Mouse (Mus musculus): Measurements from ENCODE around the gene Dtx1. TPM values are rescaled to one million over a fixed set of nuclear protein-coding genes. Genes with fewer than 3 reads are reported as not detected.

Dtx1 gene
- total RNA-seq, 1 experiment: 13.6 TPM

DNA sequence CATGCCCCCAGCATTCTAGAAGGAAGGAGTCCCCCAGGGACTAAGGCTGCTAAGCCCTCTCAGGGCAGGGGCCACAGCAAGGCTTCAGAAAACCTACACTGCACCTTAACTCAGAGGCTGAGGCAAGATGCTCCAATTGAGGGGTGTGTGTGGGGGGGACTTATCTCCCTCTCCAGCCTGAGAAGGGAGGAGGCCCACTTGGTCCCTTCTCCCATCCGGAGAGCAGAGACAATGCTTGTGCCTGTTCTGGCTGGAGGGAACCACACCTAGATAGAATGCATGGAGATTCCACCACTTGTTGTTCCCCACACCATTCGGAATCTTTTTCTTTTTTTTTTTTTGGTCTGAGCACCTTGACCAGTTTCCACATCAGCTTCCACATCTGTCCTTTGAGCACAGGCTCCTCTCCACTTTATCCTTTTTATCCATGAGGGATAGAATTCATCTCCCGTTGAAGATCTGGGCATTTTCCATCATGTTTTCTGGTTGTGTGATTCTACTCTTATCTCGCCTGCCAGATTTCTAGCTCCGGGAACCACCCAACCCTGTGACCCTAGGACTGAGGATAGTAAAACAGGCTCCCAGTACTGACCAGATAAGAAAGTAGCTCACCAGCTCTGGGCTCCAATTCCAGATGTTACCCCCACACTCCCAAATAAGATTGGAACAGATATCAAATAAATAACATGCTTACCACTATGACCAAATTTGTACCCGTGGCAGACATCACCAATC lies 24.8 kb downstream of the Dtx1 start:
- H3K36me3 ChIP-seq (ENCODE audit: control insufficient read depth, insufficient read depth, low read length, poor library complexity, severe bottlenecking): no peaks in the 10 kb centered on the region; the same call in 1 of the 2 replicates
- no peak for DNase-seq (ENCODE audit: low read depth, low spot score)
- H3K27ac ChIP-seq (ENCODE audit: insufficient read depth, low read depth, low read length, poor library complexity, severe bottlenecking): no peak overlapping the region
- in situ Hi-C loops (cut with MboI; ENCODE audit: low sequenced_read_pairs in 2 of 2, unreplicated experiment in 2 of 2): no loop called here
- TF ChIP-seq ZC3H11A (IDR thresholded peaks at IDR 0.05; ENCODE audit: borderline replicate concordance, low read depth, low read length): no peak
- no peak for TF ChIP-seq CHD2 (IDR thresholded peaks at IDR 0.05; ENCODE audit: low read depth, low read length)
- no peak for TF ChIP-seq HCFC1 (IDR thresholded peaks at IDR 0.05; ENCODE audit: borderline replicate concordance, insufficient read depth, low read length)
- TF ChIP-seq ZNF384 (IDR thresholded peaks at IDR 0.05; ENCODE audit: low read depth, low read length): no peak
- no peak for TF ChIP-seq MAFK (IDR thresholded peaks at IDR 0.05; ENCODE audit: insufficient read depth, low read depth, low read length)
- H3K4me3 ChIP-seq (ENCODE audit: insufficient read depth in 1 of 2, low read depth in 1 of 2, low read length in 2 of 2, poor library complexity in 1 of 2, severe bottlenecking in 1 of 2): no peak overlapping the region
- H3K9me3 ChIP-seq (ENCODE audit: control insufficient read depth, insufficient read depth, low read depth, low read length): no peaks in the 10 kb centered on the region
- H3K9ac ChIP-seq (ENCODE audit: insufficient read depth, low read depth, low read length, poor library complexity, severe bottlenecking): no peak overlapping the region
- peaks cover 2 to 26% of the 10 kb centered on the region in 2 experiments; a peak in 3 of 4 replicates for H3K4me1 ChIP-seq (ENCODE audit: control insufficient read depth in 2 of 2, insufficient read depth in 2 of 2, low read length in 2 of 2, poor library complexity in 1 of 2)

DNA sequence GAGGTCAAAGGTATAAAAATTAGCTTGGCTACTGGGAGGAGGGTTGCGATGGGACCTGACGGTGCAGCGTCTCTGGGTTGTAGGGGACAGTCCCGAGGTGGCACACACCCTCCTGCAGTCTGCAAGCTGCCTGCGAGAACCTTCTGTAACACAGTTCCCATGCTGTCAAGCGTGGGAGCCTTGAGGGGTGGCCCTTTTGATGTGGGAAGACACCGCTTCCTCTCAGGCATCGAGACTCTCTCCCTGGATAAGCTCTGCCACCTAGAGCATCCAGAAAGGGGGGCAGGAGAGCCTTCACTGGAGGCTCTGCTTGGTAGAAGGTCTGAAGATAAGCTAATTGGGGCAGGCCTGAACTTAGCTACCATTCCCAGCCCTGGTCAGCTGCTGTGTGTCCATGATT lies 26.0 kb downstream of the Dtx1 start:
- Histone ChIP-seq H3K4me1 (ENCODE audit: control insufficient read depth in 2 of 2, insufficient read depth in 2 of 2, low read length in 2 of 2, poor library complexity in 1 of 2) (peaks cover 2 to 28% of the 10 kb centered on the region in 2 experiments; a peak in 3 of 4 replicates), H3K9me3 (ENCODE audit: control insufficient read depth, insufficient read depth, low read depth, low read length) (no peaks in the 10 kb centered on the region), H3K27ac (ENCODE audit: insufficient read depth, low read depth, low read length, poor library complexity, severe bottlenecking) (no peak overlapping the region), H3K36me3 (ENCODE audit: control insufficient read depth, insufficient read depth, low read length, poor library complexity, severe bottlenecking) (peaks cover 3% of the 10 kb centered on the region; the same call in 1 of the 2 replicates), H3K9ac (ENCODE audit: insufficient read depth, low read depth, low read length, poor library complexity, severe bottlenecking) (no peak overlapping the region), H3K4me3 (ENCODE audit: insufficient read depth in 1 of 2, low read depth in 1 of 2, low read length in 2 of 2, poor library complexity in 1 of 2, severe bottlenecking in 1 of 2) (no peak overlapping the region)
- no peak for TF ChIP-seq ZC3H11A (IDR thresholded peaks at IDR 0.05; ENCODE audit: borderline replicate concordance, low read depth, low read length)
- no peak for TF ChIP-seq ZNF384 (IDR thresholded peaks at IDR 0.05; ENCODE audit: low read depth, low read length)
- no peak for TF ChIP-seq HCFC1 (IDR thresholded peaks at IDR 0.05; ENCODE audit: borderline replicate concordance, insufficient read depth, low read length)
- TF ChIP-seq MAFK (IDR thresholded peaks at IDR 0.05; ENCODE audit: insufficient read depth, low read depth, low read length): no peak
- TF ChIP-seq CHD2 (IDR thresholded peaks at IDR 0.05; ENCODE audit: low read depth, low read length): no peak
- DNase-seq (ENCODE audit: low read depth, low spot score): no peak
- in situ Hi-C loops (cut with MboI; ENCODE audit: low sequenced_read_pairs in 2 of 2, unreplicated experiment in 2 of 2): no loop called here

- Histone ChIP-seq H3K9ac (ENCODE audit: insufficient read depth, low read depth, low read length, poor library complexity, severe bottlenecking) (no peak overlapping the region; the same call in 1 of the 2 replicates), H3K4me1 (ENCODE audit: control insufficient read depth in 2 of 2, insufficient read depth in 2 of 2, low read length in 2 of 2, poor library complexity in 1 of 2) (peaks cover 5 to 14% of the 10 kb centered on the region in 2 experiments), H3K9me3 (ENCODE audit: control insufficient read depth, insufficient read depth, low read depth, low read length) (no peaks in the 10 kb centered on the region), H3K27ac (ENCODE audit: insufficient read depth, low read depth, low read length, poor library complexity, severe bottlenecking) (no peak overlapping the region), H3K4me3 (ENCODE audit: insufficient read depth in 1 of 2, low read depth in 1 of 2, low read length in 2 of 2, poor library complexity in 1 of 2, severe bottlenecking in 1 of 2) (peak overlapping the region; percentile 51 to 70), H3K36me3 (ENCODE audit: control insufficient read depth, insufficient read depth, low read length, poor library complexity, severe bottlenecking) (peaks cover 3% of the 10 kb centered on the region; the same call in 1 of the 2 replicates)
- TF ChIP-seq CHD2 (IDR thresholded peaks at IDR 0.05; ENCODE audit: low read depth, low read length) (no peak), HCFC1 (IDR thresholded peaks at IDR 0.05; ENCODE audit: borderline replicate concordance, insufficient read depth, low read length) (no peak), MAFK (IDR thresholded peaks at IDR 0.05; ENCODE audit: insufficient read depth, low read depth, low read length) (no peak), ZC3H11A (IDR thresholded peaks at IDR 0.05; ENCODE audit: borderline replicate concordance, low read depth, low read length) (no peak), ZNF384 (IDR thresholded peaks at IDR 0.05; ENCODE audit: low read depth, low read length) (no peak)
- DNase-seq (ENCODE audit: low read depth, low spot score): peak; percentile 64
- in situ Hi-C loops (cut with MboI; ENCODE audit: low sequenced_read_pairs in 2 of 2, unreplicated experiment in 2 of 2): no loop called here
These were observed 28.6 kb downstream of the Dtx1 start for GRCm38 (mm10) chr5:120682982-120683771.

GRCm38 (mm10) chr5:120680918-120681317 lies 30.8 kb downstream of the Dtx1 start:
- TF ChIP-seq MAFK (IDR thresholded peaks at IDR 0.05; ENCODE audit: insufficient read depth, low read depth, low read length) (no peak), HCFC1 (IDR thresholded peaks at IDR 0.05; ENCODE audit: borderline replicate concordance, insufficient read depth, low read length) (no peak), ZNF384 (IDR thresholded peaks at IDR 0.05; ENCODE audit: low read depth, low read length) (no peak), ZC3H11A (IDR thresholded peaks at IDR 0.05; ENCODE audit: borderline replicate concordance, low read depth, low read length) (no peak), CHD2 (IDR thresholded peaks at IDR 0.05; ENCODE audit: low read depth, low read length) (no peak)
- H3K4me3 ChIP-seq (ENCODE audit: insufficient read depth in 1 of 2, low read depth in 1 of 2, low read length in 2 of 2, poor library complexity in 1 of 2, severe bottlenecking in 1 of 2): peak overlapping the region in 1 of 2 experiments; percentile 30; a peak in 2 of 4 replicates
- no peaks in the 10 kb centered on the region for H3K9me3 ChIP-seq (ENCODE audit: control insufficient read depth, insufficient read depth, low read depth, low read length)
- no peak overlapping the region for H3K27ac ChIP-seq (ENCODE audit: insufficient read depth, low read depth, low read length, poor library complexity, severe bottlenecking)
- H3K9ac ChIP-seq (ENCODE audit: insufficient read depth, low read depth, low read length, poor library complexity, severe bottlenecking): peak overlapping the region; percentile 25; the same call in 1 of the 2 replicates
- no peak for DNase-seq (ENCODE audit: low read depth, low spot score)
- peaks cover 3% of the 10 kb centered on the region; the same call in 1 of the 2 replicates for H3K36me3 ChIP-seq (ENCODE audit: control insufficient read depth, insufficient read depth, low read length, poor library complexity, severe bottlenecking)
- H3K4me1 ChIP-seq (ENCODE audit: control insufficient read depth in 2 of 2, insufficient read depth in 2 of 2, low read length in 2 of 2, poor library complexity in 1 of 2): peaks cover 4 to 8% of the 10 kb centered on the region in 2 experiments; a peak in 3 of 4 replicates
- in situ Hi-C loops (cut with MboI; ENCODE audit: low sequenced_read_pairs in 2 of 2, unreplicated experiment in 2 of 2): no loop called here
